Mouse (Mus musculus) liver, embryonic 15.5 days (tissue): ENCODE measurements around the gene Mybphl. TPM values are rescaled to one million over a fixed set of nuclear protein-coding genes. Genes with fewer than 3 reads are reported as not detected.

Experiments
- polyA plus RNA-seq: library from polyadenylated mRNA; unstranded; fragments of >200 nt; fragmentation: Nextera tagmentation; extraction: Ambion mirVana; gene quantifications from 2 replicates; pipeline ENCODE4 v1.2.1, GENCODE M21; 2015

Gene Mybphl
- polyA plus RNA-seq, 1 experiment from 2014 or later: 0.56 TPM

Other genes with a start within 250 kb of the Mybphl start
- 63.4 and 66.5 TPM in 2 replicates for gene Gnai3, start 218.8 kb upstream of the Mybphl start, polyA plus RNA-seq
- 0.02 TPM in 1 of 2 replicates, not detected in the other for gene Gpr61, start 210.0 kb upstream of the Mybphl start, polyA plus RNA-seq
- 0.75 and 1.1 TPM in 2 replicates for gene Amigo1, start 178.6 kb upstream of the Mybphl start, polyA plus RNA-seq
- gene Cyb561d1, start 163.7 kb upstream of the Mybphl start, polyA plus RNA-seq: 2.2 TPM in 2 replicates
- gene Atxn7l2, start 154.0 kb upstream of the Mybphl start, polyA plus RNA-seq: 2.0 and 2.6 TPM in 2 replicates
- 0.39 and 0.78 TPM in 2 replicates for gene Sypl2, start 138.3 kb upstream of the Mybphl start, polyA plus RNA-seq
- 151 and 152 TPM in 2 replicates for gene Psma5, start 108.0 kb upstream of the Mybphl start, polyA plus RNA-seq
- 3.8 and 4.4 TPM in 2 replicates for gene Sort1, start 80.8 kb upstream of the Mybphl start, polyA plus RNA-seq
- 11.9 and 13.6 TPM in 2 replicates for gene Psrc1, start 18.9 kb downstream of the Mybphl start, polyA plus RNA-seq
- 0.24 and 0.36 TPM in 2 replicates for gene Celsr2, start 50.6 kb downstream of the Mybphl start, polyA plus RNA-seq
- 72.2 and 79.6 TPM in 2 replicates for gene Sars, start 80.3 kb downstream of the Mybphl start, polyA plus RNA-seq
- not detected in 2 replicates for gene 1700013F07Rik, start 169.2 kb downstream of the Mybphl start, polyA plus RNA-seq
- gene 5330417C22Rik, start 171.6 kb downstream of the Mybphl start, polyA plus RNA-seq: 0.26 and 0.71 TPM in 2 replicates
- gene Tmem167b, start 197.6 kb downstream of the Mybphl start, polyA plus RNA-seq: 15.1 and 16.2 TPM in 2 replicates
- gene Taf13, start 206.8 kb downstream of the Mybphl start, polyA plus RNA-seq: 9.5 and 10.4 TPM in 2 replicates
- 1.1 and 1.8 TPM in 2 replicates for gene Wdr47, start 226.4 kb downstream of the Mybphl start, polyA plus RNA-seq